Mouse (Mus musculus): ENCODE measurements at regions not wholly inside any gene's neighbourhood (a gene's known extent, or its start where the extent isn't known, plus 50 kb on each side); places are given as distances from the start of the nearest gene placed in this dataset.

GRCm38 (mm10) chr3:121902246-121902645 is 50.1 kb upstream of the Arhgap29 start:
- DNase-seq, result no peak

- DNase-seq, result no peak
Measured at GRCm38 (mm10) chr3:121900429-121900844, 51.9 kb upstream of the Arhgap29 start.

GRCm38 (mm10) chr3:121897821-121898574 is 54.3 kb upstream of the Arhgap29 start:
- DNase-seq, result no peak

- DNase-seq, result no peak
Measured at GRCm38 (mm10) chr3:121893606-121894005, 58.7 kb upstream of the Arhgap29 start.

GRCm38 (mm10) chr3:121892675-121893074 is 59.7 kb upstream of the Arhgap29 start:
- no peak for DNase-seq

- DNase-seq, result no peak
Measured at GRCm38 (mm10) chr3:121891338-121891737, 61.0 kb upstream of the Arhgap29 start.

- DNase-seq, result peak; percentile 36
Measured at GRCm38 (mm10) chr3:121890563-121890962, 61.8 kb upstream of the Arhgap29 start.

- DNase-seq, result no peak
Measured at GRCm38 (mm10) chr3:121886870-121887605, 65.3 kb upstream of the Arhgap29 start.

- peak; percentile 21 for DNase-seq
Measured at GRCm38 (mm10) chr3:121886309-121886708, 66.0 kb upstream of the Arhgap29 start.

- peak; percentile 68 for DNase-seq
Measured at GRCm38 (mm10) chr3:121885265-121886178, 66.8 kb upstream of the Arhgap29 start.

- peak; percentile 94 for DNase-seq
Measured at GRCm38 (mm10) chr3:121884328-121885248, 67.8 kb upstream of the Arhgap29 start.

GRCm38 (mm10) chr3:121880355-121880754 is 65.3 kb upstream of the Abcd3 start:
- no peak for DNase-seq

GRCm38 (mm10) chr3:121875072-121875471 is 60.0 kb upstream of the Abcd3 start:
- no peak for DNase-seq

- no peak for DNase-seq
Measured at GRCm38 (mm10) chr3:121874576-121874975, 59.5 kb upstream of the Abcd3 start.

- no peak for DNase-seq
Measured at GRCm38 (mm10) chr3:121873572-121873971, 58.5 kb upstream of the Abcd3 start.

- no peak for DNase-seq
Measured at GRCm38 (mm10) chr3:121872685-121873084, 57.6 kb upstream of the Abcd3 start.

GRCm38 (mm10) chr3:121871795-121872194 is 56.7 kb upstream of the Abcd3 start:
- DNase-seq, result no peak

GRCm38 (mm10) chr3:121870726-121871125 is 55.6 kb upstream of the Abcd3 start:
- DNase-seq, result no peak

GRCm38 (mm10) chr3:121869694-121870093 is 54.6 kb upstream of the Abcd3 start:
- DNase-seq, result no peak

- DNase-seq, result no peak
Measured at GRCm38 (mm10) chr3:121867301-121867700, 52.2 kb upstream of the Abcd3 start.

- DNase-seq, result peak; percentile 67
Measured at GRCm38 (mm10) chr3:121864734-121865445, 49.8 kb upstream of the Abcd3 start.

Data from lung, postnatal 14 days (tissue).